Mouse (Mus musculus) left cerebral cortex, adult 11 months (tissue): Measurements from ENCODE around the gene Sebox.

Experiments
- DNase-seq: peaks from one replicate; pipeline ENCODE4 v3.0.0; 2022; ENCODE audit warnings: low spot score

The Sebox gene

DNA sequence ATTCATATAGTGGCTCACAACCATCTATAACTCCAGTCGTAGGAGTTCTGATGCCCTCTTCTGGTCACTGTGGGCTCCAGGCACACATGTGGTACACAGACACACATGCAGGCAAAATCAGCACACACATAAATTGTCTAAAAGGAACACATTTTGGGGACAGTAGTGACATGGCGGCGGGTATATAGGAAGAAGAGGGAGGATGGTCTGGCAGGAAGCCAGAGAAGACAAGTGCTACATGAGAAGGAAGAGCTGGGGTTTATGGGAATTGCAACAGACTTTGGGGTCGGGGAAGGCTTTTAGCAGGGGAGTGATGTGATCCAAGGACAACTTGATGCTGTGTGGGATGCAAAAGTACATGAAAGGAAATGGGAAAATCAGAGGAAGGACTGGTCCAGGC lies 31.3 kb downstream of the Sebox start:
- no peak for DNase-seq

DNA sequence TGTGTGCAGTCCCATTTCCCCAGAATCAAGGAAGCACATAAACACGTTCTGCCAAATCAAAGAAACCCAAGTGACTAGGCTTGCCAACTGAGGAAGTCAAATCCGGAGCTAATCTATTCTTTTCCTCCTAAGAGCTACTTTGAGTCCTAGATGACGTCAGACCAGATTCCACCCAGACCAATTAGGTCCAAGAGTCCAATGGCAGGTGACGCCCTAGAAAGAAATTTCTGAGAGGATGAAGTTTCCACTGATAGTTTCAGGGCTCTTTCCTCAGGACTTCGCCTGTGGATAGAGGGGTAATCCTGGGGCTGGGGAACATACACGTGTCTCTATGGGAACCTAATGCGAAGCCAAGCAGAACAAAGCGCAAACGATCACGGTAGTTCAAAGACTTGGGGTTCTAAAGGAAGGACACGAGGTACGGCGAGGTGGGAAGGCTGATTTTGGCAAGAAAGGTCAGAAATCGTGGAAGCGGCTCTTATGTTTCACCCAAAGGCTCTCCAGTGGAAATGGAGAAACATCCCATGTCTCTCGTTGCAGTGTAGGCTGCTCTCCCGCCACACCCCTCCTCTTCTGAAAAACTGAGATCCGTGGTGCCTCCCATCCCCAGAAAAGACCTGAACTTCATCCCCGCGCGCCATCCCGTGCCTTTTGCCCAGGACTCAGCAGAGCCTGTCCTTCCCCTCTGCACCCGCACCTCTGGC lies 32.3 kb downstream of the Sebox start:
- DNase-seq: no peak

DNA sequence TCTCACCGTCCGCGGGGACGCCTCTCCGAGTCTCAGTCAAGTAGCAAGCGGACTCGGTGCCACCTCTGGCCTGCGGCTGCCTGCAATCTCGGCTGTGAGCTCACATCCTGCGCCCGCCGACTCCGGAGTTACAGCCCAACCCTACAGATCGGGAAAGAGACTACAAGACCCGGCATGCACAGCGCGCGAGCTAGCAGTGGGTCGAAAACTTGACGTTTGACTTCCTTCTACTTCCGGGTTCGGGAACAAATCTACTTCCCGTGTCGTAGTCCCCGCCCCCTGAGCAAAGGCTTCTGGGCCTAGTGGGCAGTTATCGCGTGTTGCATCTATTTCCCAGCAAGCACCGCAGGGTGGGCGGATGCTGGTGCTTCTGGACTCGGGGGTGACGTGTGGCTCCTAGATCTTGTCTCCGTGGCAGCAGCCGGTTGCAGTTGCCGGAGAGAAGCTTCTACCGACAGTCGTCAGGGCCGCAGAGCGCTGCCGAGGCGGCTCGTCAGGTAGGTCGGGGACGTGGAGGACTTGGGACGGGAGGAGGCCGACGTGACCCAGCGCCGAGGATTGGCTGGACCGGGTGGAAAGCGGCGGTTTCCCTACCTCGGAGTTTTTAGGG lies 32.9 kb downstream of the Sebox start, which contains the start of the genes Tnfaip1 and Ift20:
Tnfaip1 (minus strand) TSS at position 253 of the 610 bp plus-strand sequence.
Ift20 (plus strand) TSS at position 282 of the 610 bp plus-strand sequence.
- DNase-seq: peak; percentile 98

DNA sequence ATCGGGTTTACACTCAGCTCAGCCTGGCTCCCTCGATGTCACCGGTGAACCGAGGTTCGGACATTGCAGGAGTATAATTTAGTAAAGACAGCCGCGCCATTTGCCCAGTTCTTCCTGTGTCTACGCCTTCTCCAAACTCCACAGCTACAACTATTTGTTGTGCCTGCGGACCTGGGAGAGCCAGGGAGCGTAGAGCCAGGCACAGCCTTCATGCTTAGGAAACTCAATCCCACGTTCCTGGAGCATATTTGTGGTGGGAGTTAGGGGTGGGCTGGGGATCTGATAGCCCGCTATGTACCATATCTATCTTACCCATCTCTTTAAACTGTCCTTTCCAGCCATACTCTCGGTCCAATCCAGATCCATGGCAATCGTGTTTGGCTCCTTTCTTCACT lies 33.4 kb downstream of the Sebox start:
- no peak for DNase-seq

DNA sequence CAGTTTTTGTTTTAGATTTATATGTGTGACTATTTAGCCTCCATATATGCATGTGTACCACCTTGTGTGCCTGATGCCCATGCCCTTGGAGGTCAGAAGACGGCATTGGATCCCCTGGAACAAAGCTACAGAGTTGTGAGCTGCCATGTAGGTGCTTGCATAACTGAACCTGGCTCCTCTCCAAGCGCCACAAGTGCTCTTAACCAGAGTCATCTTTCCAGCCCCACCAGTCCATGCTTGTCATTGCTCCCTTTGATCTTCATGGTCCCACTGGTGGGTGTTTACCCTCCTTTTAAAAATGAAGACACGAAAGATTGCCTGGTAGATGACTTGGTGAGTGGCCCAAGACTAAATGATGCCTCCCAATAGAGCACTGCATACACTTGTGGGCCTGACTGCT lies 37.1 kb downstream of the Sebox start:
- no peak for DNase-seq

DNA sequence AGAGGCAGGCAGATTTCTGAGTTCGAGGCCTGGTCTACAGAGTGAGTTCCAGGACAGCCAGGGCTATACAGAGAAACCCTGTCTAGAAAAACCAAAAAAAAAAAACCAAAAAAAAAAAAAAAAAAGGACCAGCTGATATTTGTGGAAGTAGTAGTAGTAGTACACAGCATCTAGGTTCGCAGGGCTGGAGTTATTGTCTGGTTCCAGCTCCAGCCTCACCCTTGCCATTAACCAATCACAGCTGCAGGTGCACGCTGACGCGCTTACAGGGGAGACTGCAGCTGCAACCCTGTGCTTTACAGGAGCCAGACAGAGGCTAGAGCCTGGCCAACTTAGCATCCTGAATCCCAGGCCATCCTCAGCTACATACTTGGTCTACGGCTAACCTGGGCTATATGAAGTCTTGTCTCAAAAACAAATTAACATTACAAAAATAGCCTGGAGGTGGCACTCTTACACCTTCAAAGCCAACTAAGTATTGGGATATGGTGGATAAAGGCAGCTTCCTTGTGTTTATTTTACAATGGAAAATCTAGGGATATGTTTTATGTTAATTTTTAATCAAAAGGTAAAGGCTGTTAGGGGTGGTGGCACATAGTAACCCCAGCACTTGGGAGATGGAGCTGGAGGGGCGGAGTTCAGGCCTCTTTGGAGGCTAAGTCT lies 41.3 kb downstream of the Sebox start:
- no peak for DNase-seq

DNA sequence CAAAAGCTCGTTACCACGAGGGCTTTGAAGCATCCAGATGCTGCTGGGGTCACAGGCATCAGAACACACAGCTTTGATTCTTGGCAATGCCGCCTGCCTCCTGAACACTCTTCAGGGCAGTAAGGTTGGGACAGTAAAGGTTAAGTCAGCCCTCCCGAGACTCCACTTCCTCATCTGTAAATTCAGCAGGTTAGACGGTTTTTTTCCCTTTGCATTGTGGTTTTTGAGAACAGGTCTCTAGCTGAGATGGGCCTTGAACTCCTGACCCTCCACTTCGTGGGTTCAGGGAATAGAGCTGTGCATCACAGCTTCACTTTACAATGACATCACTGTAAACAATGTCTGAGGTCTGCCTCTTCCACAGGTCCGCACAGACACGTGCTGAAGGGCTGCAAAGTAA lies 41.9 kb downstream of the Sebox start:
- no peak for DNase-seq

DNA sequence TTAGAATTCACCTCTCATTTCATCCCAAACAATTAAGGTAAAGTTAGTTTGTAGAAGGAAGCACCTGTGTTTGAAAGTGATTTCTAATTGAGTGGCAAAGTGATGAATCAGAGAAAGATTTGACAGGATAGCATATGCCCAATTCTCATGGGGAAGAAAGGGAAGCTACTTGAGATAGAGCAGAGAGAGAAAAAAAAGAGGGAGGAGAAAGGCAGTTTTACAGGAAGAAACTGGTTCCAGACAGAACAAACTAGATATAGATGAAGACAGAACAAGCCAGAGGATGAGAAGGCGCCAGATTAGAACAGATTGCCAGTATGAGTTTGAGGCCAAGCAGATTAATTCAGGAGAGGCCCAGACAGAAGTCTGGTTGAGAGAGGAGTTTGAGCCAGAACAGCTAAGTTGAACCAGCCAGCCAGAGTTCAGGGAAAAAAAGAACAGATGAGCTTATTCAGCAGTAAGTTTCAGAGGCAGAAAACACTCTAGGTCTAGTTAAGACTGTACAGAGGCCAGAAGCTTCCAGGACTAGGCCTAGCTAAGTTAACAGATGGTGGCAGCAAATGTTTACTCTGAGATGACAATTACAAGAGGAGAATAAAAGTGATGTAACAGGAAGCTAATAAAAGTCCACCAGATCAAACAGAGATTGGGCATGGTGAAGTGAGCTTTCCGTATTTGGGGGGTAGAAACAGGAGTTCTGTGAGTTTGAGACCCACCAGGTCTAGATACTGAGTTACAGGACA lies 44.6 kb downstream of the Sebox start:
- no peak for DNase-seq

DNA sequence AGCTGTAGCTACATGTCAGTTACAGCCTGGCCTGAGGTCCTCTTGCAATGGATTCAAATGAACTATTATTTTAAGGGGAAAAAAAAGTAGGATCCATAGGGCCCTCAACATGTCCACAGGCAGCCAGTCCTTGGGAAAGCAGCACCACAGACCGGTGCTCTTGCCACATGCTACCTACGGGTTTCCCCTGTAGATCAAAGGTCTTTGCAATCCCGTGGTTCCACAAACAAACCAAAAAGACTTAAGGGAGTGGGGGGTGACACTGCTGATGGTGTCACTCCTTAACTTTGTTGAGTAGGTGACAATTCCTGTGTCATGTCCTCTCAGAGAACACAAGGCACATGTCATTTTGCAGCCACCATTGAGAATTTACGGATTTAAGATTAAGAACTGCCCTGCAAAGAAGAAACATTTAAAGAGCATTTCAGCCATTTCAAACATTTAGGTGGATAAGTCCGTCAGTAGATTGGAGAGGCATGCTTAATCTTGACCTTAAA lies 46.3 kb downstream of the Sebox start:
- DNase-seq: no peak

DNA sequence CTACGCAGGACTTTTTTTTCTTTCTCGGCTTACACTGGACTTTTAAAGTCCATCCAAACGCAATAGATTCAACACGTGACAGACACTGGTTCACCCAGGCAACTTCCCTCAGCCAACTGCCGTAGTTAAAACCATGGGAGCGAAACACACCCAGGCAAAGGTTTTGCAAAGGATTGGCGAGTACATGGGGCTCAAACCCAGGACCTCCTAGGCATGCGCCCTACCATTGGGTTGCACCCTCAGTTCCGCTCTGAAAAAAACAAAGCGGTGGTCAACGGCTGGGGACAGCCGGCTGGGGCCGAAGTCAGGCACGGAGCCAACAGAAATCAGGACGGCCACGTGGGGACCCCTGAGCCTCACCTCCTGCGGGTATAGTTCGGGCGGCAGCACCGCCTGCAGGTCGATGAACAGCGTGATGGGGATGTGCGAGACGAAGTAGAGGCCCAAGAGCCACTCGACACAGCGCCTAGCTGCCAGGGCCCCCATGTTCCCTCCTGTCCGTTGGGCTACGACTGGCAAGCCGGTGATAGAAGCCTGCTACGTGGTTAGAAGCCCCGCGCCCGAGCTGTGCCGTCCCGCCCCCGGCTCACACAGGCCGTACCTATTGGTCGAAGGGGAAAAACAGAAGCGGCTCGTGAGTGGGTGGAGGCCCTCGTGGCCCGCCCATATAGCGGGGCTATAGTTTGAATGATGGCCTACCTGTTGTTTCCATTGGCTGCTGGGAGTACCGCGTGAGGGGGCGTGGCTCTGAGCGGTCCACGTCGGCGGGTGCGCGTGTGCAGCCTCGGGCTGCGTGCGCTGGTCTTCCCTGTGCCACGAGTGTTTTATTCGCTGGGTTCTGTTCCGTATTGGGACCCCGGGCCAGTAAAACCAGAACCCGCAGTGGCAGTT lies 47.2 kb downstream of the Sebox start, which contains the start of gene Tmem97:
Tmem97 (minus strand) TSS at position 610 of the 891 bp plus-strand sequence.
- DNase-seq: peak; percentile 95

DNA sequence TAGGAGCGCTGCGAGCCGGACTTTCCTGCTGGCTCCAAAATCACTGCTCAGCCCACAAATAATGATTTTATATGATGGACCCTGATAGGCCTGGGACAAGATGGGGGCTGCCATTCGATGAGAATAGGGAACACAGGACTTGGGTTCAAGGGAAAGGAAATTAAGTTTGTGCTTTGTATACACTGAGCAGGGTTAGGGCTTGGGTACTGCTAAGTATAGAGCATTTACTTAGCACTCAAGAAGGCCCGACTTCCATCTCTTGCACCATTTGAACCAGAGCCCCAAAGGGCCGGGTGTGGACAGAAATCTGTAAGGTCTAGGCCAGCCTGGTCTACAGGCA lies 47.8 kb downstream of the Sebox start:
- DNase-seq: no peak
